Mouse (Mus musculus): ENCODE measurements at regions not wholly inside any gene's neighbourhood (a gene's known extent, or its start where the extent isn't known, plus 50 kb on each side); places are given as distances from the start of the nearest gene placed in this dataset.

DNA sequence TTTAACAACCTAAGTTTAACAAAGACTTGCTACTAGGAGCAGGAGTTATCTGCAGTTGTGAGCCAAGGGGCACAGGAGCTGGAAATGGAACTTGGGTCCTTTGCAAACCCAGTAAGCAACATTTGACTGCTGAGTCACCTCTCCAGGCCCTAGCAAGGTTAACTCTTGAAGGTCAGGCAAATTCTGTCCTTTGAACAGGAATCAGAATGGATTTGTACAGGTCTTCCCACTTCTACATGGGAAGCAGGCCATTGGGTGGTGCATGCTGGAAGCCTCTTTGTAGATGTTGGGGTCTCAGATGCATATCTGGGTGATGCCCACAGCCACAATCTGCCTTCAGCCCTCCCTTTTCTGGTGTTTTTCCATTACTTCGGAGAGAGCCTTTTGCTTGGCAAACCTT is 255.3 kb downstream of the Icos start:
- H3K9me3 ChIP-seq: no peaks in the 10 kb centered on the region
- H3K36me3 ChIP-seq: no peaks in the 10 kb centered on the region
- no peak for ATAC-seq (ENCODE audit: insufficient number of reproducible peaks, insufficient read depth, low FRiP score, low TSS enrichment)
- no peak overlapping the region for H3K4me3 ChIP-seq
- H3K9ac ChIP-seq: no peak overlapping the region
- no peak overlapping the region for H3K4me2 ChIP-seq (replicated peaks)
- peaks cover 19% of the 10 kb centered on the region for H3K4me1 ChIP-seq
- peak overlapping the region; percentile 46 for H3K27ac ChIP-seq
- 26% methylated on average over 1 of the region's 1 CpGs for WGBS
- H3K27me3 ChIP-seq: no peaks in the 10 kb centered on the region

DNA sequence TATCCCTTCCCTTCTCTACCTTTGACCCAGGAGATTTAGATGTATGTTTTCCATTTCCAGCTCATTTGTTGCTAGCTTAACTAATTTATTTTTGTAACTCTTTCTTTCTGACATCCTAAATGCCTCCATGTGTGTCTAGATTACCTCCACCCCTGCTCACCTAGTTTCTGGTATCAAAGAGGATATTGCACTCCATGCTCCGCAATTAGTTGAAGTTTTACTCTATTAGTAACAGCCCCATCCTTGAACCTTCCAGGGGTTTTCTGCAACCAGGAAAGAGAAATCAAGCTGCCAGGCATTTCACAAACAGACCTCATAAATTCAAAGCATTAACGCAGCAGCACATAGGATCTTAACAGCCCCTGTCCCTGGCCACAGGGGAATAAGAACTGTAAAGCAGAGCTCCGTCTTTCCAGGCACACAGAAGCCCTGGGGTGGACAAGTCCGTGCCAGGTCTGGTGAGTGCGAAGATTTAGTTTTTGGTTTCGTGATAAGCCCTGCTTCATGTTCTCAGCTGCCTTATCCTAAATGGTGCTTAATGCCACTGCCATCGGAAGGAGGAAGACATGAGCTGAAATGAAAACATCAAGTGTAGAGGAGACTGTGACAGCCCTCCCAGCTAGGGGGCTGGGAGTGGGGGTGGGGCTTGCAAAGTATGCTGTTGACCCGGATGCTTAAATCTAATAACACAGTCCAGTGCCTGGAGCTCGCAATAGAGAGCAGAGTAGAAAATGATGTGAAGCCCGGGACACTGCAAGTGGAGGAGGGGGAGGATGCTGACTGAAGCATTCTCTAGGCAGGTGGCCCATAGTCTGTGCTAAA is 256.0 kb downstream of the Icos start:
- Histone ChIP-seq H3K4me3 (no peak overlapping the region), H3K4me1 (peaks cover 19% of the 10 kb centered on the region), H3K9me3 (no peaks in the 10 kb centered on the region), H3K9ac (no peak overlapping the region), H3K36me3 (no peaks in the 10 kb centered on the region), H3K27ac (peak overlapping the region; percentile 46; the same call in 1 of the 2 replicates), H3K27me3 (no peaks in the 10 kb centered on the region), H3K4me2 (replicated peaks) (peak overlapping the region; percentile 24)
- 8% methylated on average over 10 of the region's 10 CpGs for WGBS
- ATAC-seq (ENCODE audit: insufficient number of reproducible peaks, insufficient read depth, low FRiP score, low TSS enrichment): peak; percentile 81; the same call in 1 of the 2 replicates

DNA sequence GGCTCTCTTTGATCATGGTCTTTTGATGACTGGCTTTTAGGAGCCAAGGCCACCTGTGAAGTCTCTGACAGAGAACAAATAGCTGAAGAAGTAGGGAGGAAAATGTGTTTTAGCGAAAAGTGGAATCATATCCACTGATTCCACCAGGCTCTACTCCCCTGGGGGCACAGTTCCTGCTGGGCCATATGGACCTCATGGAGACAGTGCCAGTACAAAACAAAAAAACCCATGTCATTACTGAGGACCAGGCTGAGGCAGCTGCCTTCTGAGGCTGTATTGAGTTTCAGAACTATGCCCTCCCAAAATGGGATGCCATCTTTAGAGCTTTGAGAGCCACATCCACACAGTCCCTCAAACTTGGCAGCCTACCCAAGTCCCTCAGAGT is 256.6 kb downstream of the Icos start:
- H3K4me2 ChIP-seq (replicated peaks): peak overlapping the region; percentile 24
- H3K9me3 ChIP-seq: no peaks in the 10 kb centered on the region
- no peak overlapping the region for H3K4me3 ChIP-seq
- H3K9ac ChIP-seq: no peak overlapping the region
- 4% methylated on average over 1 of the region's 1 CpGs for WGBS
- no peak overlapping the region for H3K27ac ChIP-seq
- no peaks in the 10 kb centered on the region for H3K27me3 ChIP-seq
- peaks cover 19% of the 10 kb centered on the region for H3K4me1 ChIP-seq
- no peaks in the 10 kb centered on the region for H3K36me3 ChIP-seq
- peak; percentile 52; the same call in 1 of the 2 replicates for ATAC-seq (ENCODE audit: insufficient number of reproducible peaks, insufficient read depth, low FRiP score, low TSS enrichment)

DNA sequence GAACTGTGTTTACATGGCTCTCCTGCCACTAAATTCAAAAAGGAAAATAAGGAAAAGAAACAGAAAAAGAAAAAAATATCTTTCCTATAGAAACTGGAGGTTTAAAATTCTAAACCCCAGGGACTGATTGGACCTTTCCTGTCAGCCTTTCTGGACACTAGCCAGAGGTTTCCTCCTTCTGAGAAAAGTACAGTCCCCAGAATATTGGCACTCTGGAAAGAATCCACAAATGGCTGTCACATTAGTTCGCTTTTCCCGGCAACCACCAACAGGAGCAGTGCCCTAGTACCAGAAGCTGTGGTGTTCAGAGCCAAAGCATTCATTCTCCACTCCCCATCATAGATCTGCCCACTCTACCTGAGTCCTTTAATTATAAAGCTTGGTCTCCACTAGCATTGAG is 258.8 kb downstream of the Icos start:
- no peaks in the 10 kb centered on the region for H3K9me3 ChIP-seq
- H3K9ac ChIP-seq: no peak overlapping the region
- no peak overlapping the region for H3K4me3 ChIP-seq
- H3K4me1 ChIP-seq: peaks cover 19% of the 10 kb centered on the region
- H3K27me3 ChIP-seq: no peaks in the 10 kb centered on the region
- H3K4me2 ChIP-seq (replicated peaks): no peak overlapping the region
- WGBS: 77% methylated on average over 2 of the region's 2 CpGs
- H3K36me3 ChIP-seq: no peaks in the 10 kb centered on the region
- no peak overlapping the region for H3K27ac ChIP-seq
- no peak for ATAC-seq (ENCODE audit: insufficient number of reproducible peaks, insufficient read depth, low FRiP score, low TSS enrichment)

DNA sequence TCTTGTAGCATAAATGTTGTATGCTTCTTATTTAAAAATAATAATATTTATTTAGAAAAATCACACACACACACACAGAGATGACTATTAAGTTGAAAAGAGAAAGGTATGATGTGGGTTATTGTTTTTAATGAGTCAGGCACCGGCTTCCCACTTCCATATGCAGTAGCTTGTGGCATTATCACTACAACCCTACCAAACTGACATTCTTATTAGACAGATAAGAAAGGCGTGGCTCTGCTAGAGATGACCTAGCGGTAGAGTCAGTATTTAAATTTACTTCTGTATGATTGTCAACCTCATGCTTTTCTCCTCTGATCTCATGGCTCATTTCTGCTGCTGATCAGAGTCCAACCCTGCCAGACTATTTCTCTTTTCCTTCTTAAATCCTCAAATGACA is 260.9 kb downstream of the Icos start:
- H3K4me1 ChIP-seq: peaks cover 10% of the 10 kb centered on the region
- H3K36me3 ChIP-seq: no peaks in the 10 kb centered on the region
- H3K9me3 ChIP-seq: no peaks in the 10 kb centered on the region
- H3K27ac ChIP-seq: no peak overlapping the region
- H3K4me3 ChIP-seq: no peak overlapping the region
- no peak overlapping the region for H3K9ac ChIP-seq
- no peaks in the 10 kb centered on the region for H3K27me3 ChIP-seq
- WGBS: 91% methylated on average over 3 of the region's 3 CpGs
- no peak for ATAC-seq (ENCODE audit: insufficient number of reproducible peaks, insufficient read depth, low FRiP score, low TSS enrichment)
- no peak overlapping the region for H3K4me2 ChIP-seq (replicated peaks)

DNA sequence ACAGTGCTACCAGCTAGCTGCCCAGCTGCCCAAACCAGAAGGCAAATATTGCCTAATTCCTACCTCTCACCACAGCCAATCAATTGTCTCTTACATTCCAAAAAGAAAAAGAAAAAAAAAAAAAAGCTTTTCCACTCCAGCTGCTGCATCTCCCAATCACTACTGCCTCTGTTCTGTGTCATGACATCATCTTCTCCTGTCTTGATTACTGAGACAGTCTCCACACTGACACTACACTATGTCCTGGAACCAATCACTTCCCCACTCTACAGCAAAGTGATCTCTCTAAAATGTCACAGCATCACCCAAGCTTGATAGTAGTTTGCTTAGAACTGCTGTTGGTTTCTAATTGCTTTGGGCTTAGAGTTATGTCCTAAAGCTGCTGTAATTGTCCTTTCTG is 279.8 kb downstream of the Icos start:
- H3K27me3 ChIP-seq: no peaks in the 10 kb centered on the region; the same call in 1 of the 2 replicates

DNA sequence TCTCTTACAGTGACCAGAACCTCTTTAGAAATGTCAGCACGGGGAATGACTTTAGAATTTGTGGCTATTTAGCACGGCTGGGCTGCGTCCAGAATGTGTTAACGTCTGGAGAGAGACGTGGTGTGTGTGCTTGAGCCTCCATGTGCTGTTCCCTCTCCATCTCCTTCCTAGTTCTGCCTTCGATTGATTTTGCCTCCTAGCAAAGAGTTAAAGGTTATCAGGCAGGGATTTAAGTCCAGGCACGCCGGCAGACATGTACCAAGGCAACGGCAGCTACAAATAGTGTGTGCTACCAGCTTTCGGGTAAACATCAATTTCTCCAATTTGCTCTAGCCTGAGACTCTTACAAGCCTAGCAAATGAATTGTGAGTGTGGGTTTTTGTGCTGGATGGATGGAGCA is 285.7 kb downstream of the Icos start:
- Histone ChIP-seq H3K9me3 (no peaks in the 10 kb centered on the region), H3K4me2 (replicated peaks) (no peak overlapping the region), H3K27me3 (peaks cover 4% of the 10 kb centered on the region; the same call in 1 of the 2 replicates), H3K9ac (no peak overlapping the region), H3K4me1 (peaks cover 11% of the 10 kb centered on the region; the same call in 1 of the 2 replicates), H3K36me3 (no peaks in the 10 kb centered on the region), H3K27ac (no peak overlapping the region), H3K4me3 (no peak overlapping the region)
- ATAC-seq (ENCODE audit: insufficient number of reproducible peaks, insufficient read depth, low FRiP score, low TSS enrichment): no peak
- WGBS: 59% methylated on average over 10 of the region's 10 CpGs

More for the DNA sequence above, 279.8 kb downstream of the Icos start:
- Histone ChIP-seq H3K36me3 (no peaks in the 10 kb centered on the region), H3K9ac (no peak overlapping the region), H3K4me3 (no peak overlapping the region), H3K9me3 (no peaks in the 10 kb centered on the region), H3K27ac (no peak overlapping the region), H3K4me2 (replicated peaks) (no peak overlapping the region), H3K4me1 (no peaks in the 10 kb centered on the region)
- ATAC-seq (ENCODE audit: insufficient number of reproducible peaks, insufficient read depth, low FRiP score, low TSS enrichment): no peak

DNA sequence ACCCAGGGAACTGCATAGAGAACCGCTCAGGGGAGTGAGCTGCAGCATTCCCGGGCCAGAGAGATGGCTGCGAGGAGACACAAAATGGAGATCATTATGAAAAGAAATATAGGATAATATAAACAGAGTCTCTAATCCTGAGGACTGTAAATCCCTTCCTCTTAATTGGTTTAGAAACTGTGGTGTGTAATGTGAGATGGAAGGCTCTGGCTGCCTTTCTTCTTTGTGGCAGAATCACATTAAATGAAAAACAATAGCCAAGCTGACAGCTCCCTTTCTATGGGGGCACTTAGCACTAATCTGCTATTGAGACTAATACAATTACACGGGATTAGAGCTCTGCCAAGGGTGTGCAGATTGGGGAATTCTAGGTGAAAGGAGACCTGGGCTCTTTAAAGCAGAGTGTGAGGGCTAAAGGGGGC is 288.0 kb downstream of the Icos start:
- Histone ChIP-seq H3K27ac (no peak overlapping the region), H3K36me3 (no peaks in the 10 kb centered on the region), H3K4me3 (no peak overlapping the region), H3K4me1 (peaks cover 11% of the 10 kb centered on the region; the same call in 1 of the 2 replicates), H3K9me3 (no peaks in the 10 kb centered on the region), H3K4me2 (replicated peaks) (no peak overlapping the region), H3K9ac (no peak overlapping the region), H3K27me3 (peaks cover 4% of the 10 kb centered on the region; the same call in 1 of the 2 replicates)
- peak; percentile 47; the same call in 1 of the 2 replicates for ATAC-seq (ENCODE audit: insufficient number of reproducible peaks, insufficient read depth, low FRiP score, low TSS enrichment)
- WGBS: 16% methylated on average over 4 of the region's 4 CpGs

DNA sequence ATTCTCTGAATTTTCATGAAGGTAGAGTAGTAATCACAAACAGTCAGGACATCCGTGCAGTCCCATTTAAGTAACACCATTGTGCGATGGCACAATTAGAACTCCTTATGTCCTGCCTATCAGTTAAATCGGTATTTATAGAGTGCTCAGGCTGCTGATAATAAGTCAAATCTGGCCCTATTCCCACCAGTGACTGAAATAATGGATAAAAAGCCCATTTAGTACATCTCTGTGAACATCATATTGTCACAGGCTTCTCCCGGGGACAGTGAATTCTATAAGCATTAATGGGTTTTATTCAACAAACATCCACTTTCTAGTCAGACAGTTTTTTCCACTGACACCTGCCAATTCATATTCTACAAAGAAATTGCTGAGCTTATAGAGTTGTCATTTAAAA is 296.1 kb downstream of the Icos start:
- Histone ChIP-seq H3K4me1 (no peaks in the 10 kb centered on the region), H3K27me3 (no peaks in the 10 kb centered on the region), H3K4me3 (no peak overlapping the region), H3K27ac (no peak overlapping the region), H3K4me2 (replicated peaks) (no peak overlapping the region), H3K9me3 (no peaks in the 10 kb centered on the region), H3K9ac (no peak overlapping the region), H3K36me3 (no peaks in the 10 kb centered on the region)
- ATAC-seq (ENCODE audit: insufficient number of reproducible peaks, insufficient read depth, low FRiP score, low TSS enrichment): no peak
- WGBS: 89% methylated on average over 4 of the region's 4 CpGs

DNA sequence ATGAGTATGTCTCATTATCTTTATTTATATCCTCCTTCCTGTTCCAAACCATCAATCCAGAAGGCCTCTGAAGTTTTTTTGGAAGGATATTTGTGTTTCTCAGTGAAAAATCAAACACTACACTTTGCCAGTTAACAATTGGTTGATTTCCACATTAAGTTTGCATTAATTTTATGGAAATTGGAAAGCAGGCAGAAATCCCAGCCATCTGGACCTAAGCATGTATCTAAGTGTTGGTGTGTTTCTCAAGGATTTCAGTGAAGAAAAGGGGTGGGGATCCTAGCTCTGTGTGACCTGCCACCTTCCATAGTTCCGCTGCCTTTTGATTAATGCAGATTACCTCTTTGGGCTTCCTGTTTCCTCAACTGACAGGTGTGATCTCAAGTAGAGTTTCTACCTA is 296.5 kb downstream of the Icos start:
- H3K27me3 ChIP-seq: no peaks in the 10 kb centered on the region
- ATAC-seq (ENCODE audit: insufficient number of reproducible peaks, insufficient read depth, low FRiP score, low TSS enrichment): no peak
- H3K4me1 ChIP-seq: no peaks in the 10 kb centered on the region
- H3K4me2 ChIP-seq (replicated peaks): no peak overlapping the region
- 82% methylated on average over 1 of the region's 1 CpGs for WGBS
- H3K9me3 ChIP-seq: no peaks in the 10 kb centered on the region
- H3K27ac ChIP-seq: no peak overlapping the region
- H3K9ac ChIP-seq: no peak overlapping the region
- no peak overlapping the region for H3K4me3 ChIP-seq
- H3K36me3 ChIP-seq: no peaks in the 10 kb centered on the region

DNA sequence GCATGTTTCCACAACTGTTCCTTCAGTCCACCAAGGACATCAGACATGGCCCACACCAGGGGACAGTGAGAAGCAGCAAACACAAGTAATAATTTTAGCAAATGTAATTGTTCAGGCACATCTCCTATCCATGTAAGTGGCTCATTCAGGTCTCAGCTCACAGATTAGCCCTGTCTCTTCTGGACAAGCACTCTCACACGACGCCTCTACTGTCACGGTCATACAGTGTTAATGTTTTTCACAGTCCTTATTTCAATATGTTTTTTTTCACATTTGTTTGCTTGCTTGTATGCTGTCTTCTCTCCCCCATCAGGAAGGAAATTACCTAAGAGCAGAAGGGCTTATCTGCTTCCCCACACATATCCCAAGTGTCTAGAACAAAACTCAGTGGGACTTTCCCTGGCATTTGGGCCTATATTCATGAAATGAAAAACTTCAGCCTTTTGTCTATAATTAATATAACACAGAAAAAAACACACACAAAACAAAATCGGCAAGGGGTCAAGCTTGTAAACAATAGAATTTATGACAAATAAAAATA is 299.5 kb downstream of the Icos start:
- Histone ChIP-seq H3K4me1 (no peaks in the 10 kb centered on the region), H3K4me2 (replicated peaks) (no peak overlapping the region), H3K9me3 (no peaks in the 10 kb centered on the region), H3K36me3 (no peaks in the 10 kb centered on the region), H3K9ac (no peak overlapping the region), H3K4me3 (no peak overlapping the region), H3K27me3 (no peaks in the 10 kb centered on the region), H3K27ac (no peak overlapping the region)
- WGBS: 88% methylated on average over 4 of the region's 4 CpGs
- no peak for ATAC-seq (ENCODE audit: insufficient number of reproducible peaks, insufficient read depth, low FRiP score, low TSS enrichment)

DNA sequence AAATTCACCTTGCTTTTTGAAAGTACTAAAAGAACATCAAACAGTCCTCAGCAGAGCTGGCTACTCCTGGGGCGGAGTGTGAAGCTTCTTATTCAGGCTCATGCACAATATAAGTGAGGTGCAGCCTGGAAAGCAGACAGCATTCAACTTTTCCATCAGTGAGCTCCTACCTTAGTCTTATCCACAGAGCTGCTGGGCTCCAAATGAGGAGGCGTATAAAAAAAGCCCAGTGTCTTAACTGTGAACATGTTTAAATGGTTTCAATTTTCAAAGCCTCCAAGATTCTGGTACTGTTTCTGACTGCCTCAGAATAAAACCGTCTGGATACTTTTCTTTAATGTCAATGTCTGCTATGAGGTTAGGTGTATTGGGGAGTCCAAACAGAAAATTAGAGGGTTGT is 310.5 kb downstream of the Icos start:
- no peak for ATAC-seq (ENCODE audit: insufficient number of reproducible peaks, insufficient read depth, low FRiP score, low TSS enrichment)
- no peaks in the 10 kb centered on the region for H3K27me3 ChIP-seq
- H3K4me3 ChIP-seq: no peak overlapping the region
- no peaks in the 10 kb centered on the region for H3K4me1 ChIP-seq
- WGBS: 67% methylated on average over 3 of the region's 3 CpGs
- H3K27ac ChIP-seq: no peak overlapping the region
- H3K4me2 ChIP-seq (replicated peaks): no peak overlapping the region
- H3K36me3 ChIP-seq: no peaks in the 10 kb centered on the region
- H3K9ac ChIP-seq: no peak overlapping the region
- no peaks in the 10 kb centered on the region for H3K9me3 ChIP-seq

All from embryonic facial prominence, embryonic 12.5 days (tissue).